Mouse (Mus musculus) mature B cell (primary cell): ENCODE data around the gene Clec4a2.
"Not testable (repeated sequence)": the region's sequence is repeated elsewhere in the genome, so short reads cannot be mapped to it uniquely, and the experiment has no call there.

Experiments
- in situ Hi-C: fragments of 300-500 bp; cut with MboI; formaldehyde crosslinking; loops from 2 replicates; pipeline ENCODE4 v1.14.3; 2019

Clec4a2 gene

DNA sequence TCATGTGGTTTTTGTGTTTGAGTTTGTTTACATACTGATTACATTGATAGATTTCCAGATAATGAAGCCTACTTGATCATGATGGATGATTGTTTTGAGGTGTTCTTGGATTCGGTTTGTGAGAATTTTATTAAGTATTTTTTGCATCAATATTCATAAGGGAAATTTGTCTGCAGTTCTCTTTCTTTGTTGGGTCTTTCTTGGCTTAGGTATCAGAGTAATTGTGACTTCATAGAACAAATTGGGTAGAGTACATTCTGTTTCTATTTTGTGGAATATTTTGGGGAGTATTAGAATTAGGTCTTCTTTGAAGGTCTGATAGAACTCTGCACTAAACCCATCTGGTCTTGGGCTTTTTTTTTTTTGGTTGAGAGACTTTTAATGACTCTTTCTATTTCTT is at the start of gene Clec4a2:
TSS of gene Clec4a2 (plus strand) at position 301 of the 400 bp plus-strand sequence.
- in situ Hi-C loops, result not testable (repeated sequence)

- in situ Hi-C loops, result no loop called here
Observed at GRCm38 (mm10) chr6:123095125-123095843, 10.9 kb upstream of the Clec4a2 start.

DNA sequence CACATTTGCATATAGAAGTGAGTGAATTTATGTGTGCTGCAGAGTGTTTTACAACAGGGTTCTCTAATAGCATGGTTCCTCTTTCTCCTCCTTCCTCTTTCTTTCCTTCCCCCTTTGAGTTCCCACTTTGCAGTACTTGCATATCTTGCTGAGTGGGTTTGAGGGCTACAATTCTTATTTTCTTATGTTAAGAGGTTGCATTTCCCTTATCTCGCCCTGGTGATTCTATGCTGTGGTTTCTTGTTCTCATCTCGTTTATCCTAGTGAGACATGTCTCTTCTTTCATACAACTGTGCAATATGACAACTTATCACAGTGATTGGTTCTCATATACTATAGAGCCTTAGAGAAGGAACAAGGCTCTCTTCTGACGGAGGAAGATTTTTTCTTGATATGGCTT is 17.0 kb downstream of the Clec4a2 start:
- in situ Hi-C loops, result no loop called here

DNA sequence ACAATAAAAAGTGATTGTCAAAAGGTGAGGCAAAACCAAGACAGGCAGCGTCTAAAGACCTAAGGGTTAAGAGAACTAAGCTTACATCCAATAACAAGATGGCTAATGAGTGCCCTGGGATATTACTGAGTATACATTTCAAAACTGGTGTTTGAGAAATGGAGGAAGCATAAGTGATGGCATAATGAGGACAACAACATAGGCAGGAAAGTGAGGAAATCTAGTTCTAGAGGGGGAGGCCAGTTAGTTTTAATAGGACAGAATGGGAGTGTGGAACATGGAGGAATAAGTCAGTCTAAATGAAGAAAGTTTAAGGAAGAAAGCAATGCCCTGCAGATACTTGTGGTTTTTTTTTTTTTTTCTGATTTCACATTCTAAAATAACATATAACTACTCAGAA is 20.9 kb downstream of the Clec4a2 start:
- in situ Hi-C loops, result no loop called here

GRCm38 (mm10) chr6:123137766-123138526 is 31.7 kb downstream of the Clec4a2 start:
- in situ Hi-C loops, result not testable (repeated sequence)

DNA sequence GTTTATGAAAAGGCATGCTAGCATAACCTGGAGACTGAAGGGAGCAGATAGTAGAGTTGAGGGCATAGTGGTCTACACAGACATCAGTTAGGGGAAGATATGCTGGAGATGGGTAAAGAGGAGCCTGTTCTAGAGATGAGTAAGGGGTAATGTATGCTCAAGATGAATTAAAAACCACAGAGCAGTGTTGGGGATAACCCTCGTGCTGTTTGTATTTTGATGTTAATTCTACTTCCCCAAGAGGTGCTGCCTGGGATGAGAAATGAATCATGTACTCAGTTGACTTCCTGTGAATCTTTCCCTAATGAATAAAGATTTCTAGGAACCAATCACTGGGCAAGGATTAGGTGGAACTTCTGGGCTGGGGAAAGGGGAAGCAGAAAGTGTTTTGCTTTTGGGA is 63.9 kb downstream of the Clec4a2 start:
- in situ Hi-C loops, result no loop called here

- in situ Hi-C loops, result no loop called here
Observed at GRCm38 (mm10) chr6:123171040-123171439, 64.8 kb downstream of the Clec4a2 start.

GRCm38 (mm10) chr6:123172593-123172992 is 66.4 kb downstream of the Clec4a2 start, which contains the start of gene Clec4b2:
Gene Clec4b2 (plus strand): TSS chr6:123172893.
- in situ Hi-C loops, result no loop called here

DNA sequence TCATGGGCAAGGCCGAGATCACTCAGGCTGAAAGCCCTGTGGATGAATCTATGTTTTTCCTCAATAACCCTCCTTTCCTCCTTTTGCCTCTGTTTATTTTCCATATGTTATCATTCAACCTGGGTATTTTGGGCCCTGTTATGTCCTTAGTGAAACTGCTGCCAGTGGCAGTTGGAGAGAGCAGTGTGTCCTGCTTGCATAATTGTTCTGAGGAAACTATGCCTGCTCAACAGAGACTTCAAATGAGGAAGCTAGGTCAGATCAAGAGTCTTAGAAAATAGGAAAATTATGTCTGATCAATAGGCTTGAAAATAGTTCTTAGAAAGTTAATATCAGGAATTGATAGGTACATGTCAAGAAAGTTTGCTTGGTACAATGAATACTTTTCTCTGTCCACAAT is 69.3 kb downstream of the Clec4a2 start:
- in situ Hi-C loops, result no loop called here

DNA sequence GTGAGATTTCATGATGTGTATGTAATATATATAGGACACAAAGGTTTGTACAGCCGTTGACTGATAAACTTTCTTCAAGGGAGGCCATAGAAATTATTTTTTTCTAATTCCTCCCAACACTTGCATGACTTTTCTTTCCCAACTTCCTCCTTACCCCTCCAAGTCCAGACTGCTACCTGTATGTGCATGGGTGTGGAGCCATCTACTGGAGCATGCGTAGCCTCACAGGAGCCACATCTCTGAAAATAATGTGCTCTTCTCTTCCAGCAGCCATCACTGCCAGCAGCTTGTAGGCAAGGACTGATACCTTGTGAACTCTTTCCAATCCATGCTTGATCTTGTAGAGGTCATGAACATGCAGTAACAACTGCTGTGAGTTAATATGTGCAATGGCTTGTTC is 78.6 kb downstream of the Clec4a2 start:
- in situ Hi-C loops, result not testable (repeated sequence)
